Mouse (Mus musculus): ENCODE data around the gene Palld. TPM values are rescaled to one million over a fixed set of nuclear protein-coding genes. Genes with fewer than 3 reads are reported as not detected.

The Palld gene
- total and polyA plus RNA-seq, 3 experiments, result 0.87 to 7.1 (median 2.6) TPM

GRCm38 (mm10) chr8:61760190-61760578 lies 142.3 kb downstream of the Palld start:
- in situ Hi-C loops (cut with MboI; ENCODE audit: low pct_ligation_motif_present, low pct_unique_long_range_greater_than_20kb, low sequenced_read_pairs), result no loop called here
- no peak overlapping the region for H3K4me3 ChIP-seq (replicated peaks in 1 of 3; ENCODE audit: low read depth in 2 of 3, low read length in 2 of 3, poor library complexity in 1 of 3)
- no peaks in the 10 kb centered on the region for H3K4me1 ChIP-seq (ENCODE audit: control insufficient read depth in 1 of 2, insufficient read depth in 2 of 2)
- no peak overlapping the region for H3K9ac ChIP-seq (ENCODE audit: insufficient read depth, low read depth)
- TF ChIP-seq SIN3A (IDR thresholded peaks at IDR 0.05; ENCODE audit: low read length), result no peak
- no peak for TF ChIP-seq E2F4 (IDR thresholded peaks at IDR 0.05; ENCODE audit: insufficient replicate concordance, low read depth, low read length)
- TF ChIP-seq ZNF384 (IDR thresholded peaks at IDR 0.05; ENCODE audit: low read depth, low read length), result no peak
- no peak for TF ChIP-seq CHD1 (IDR thresholded peaks at IDR 0.05; ENCODE audit: low read depth, low read length)
- no peak for TF ChIP-seq BHLHE40 (IDR thresholded peaks at IDR 0.05; ENCODE audit: low read depth, low read length)
- TF ChIP-seq USF2 (conservative IDR thresholded peaks at IDR 0.05; ENCODE audit: low read depth, low read length), result no peak
- no peak for TF ChIP-seq MAFK (IDR thresholded peaks at IDR 0.05; ENCODE audit: insufficient replicate concordance, low read length)
- no peak for TF ChIP-seq MAX (IDR thresholded peaks at IDR 0.05; ENCODE audit: low read length)
- TF ChIP-seq TCF12 (IDR thresholded peaks at IDR 0.05; ENCODE audit: low read depth, low read length), result no peak
- no peak for TF ChIP-seq MAZ (IDR thresholded peaks at IDR 0.05; ENCODE audit: low read depth, low read length)
- TF ChIP-seq IRF4 (IDR thresholded peaks at IDR 0.05; ENCODE audit: low read depth, low read length), result no peak
- TF ChIP-seq ETS1 (conservative IDR thresholded peaks at IDR 0.05; ENCODE audit: low read depth, low read length), result no peak
- no peak for TF ChIP-seq RCOR1 (conservative IDR thresholded peaks at IDR 0.05; ENCODE audit: low read depth, low read length)
- no peak for TF ChIP-seq MXI1 (IDR thresholded peaks at IDR 0.05; ENCODE audit: low read depth, low read length)
- no peaks in the 10 kb centered on the region for H3K79me2 ChIP-seq (replicated peaks; ENCODE audit: control insufficient read depth, extremely low read depth, insufficient read depth, poor library complexity, severe bottlenecking)
- no peaks in the 10 kb centered on the region for H3K36me3 ChIP-seq (replicated peaks in 1 of 2; ENCODE audit: control insufficient read depth in 1 of 2, insufficient read depth in 1 of 2, low read length in 1 of 2)
- H3K27me3 ChIP-seq (replicated peaks), result no peaks in the 10 kb centered on the region
- dilution Hi-C loops (cut with MboI; ENCODE audit: extremely low pct_ligation_motif_present, extremely low pct_unique_long_range_greater_than_20kb, low sequenced_read_pairs), result no loop called here
- no peaks in the 10 kb centered on the region for H3K9me3 ChIP-seq (replicated peaks; ENCODE audit: low read length)
- no peak for DNase-seq (ENCODE audit: extremely low read depth)
- no peak overlapping the region for H3K27ac ChIP-seq (ENCODE audit: insufficient read depth, low read depth)
- no peak overlapping the region for H3K4me2 ChIP-seq (ENCODE audit: insufficient read depth, low read depth, poor library complexity, severe bottlenecking)

GRCm38 (mm10) chr8:61759327-61760189 lies 142.9 kb downstream of the Palld start:
- Histone ChIP-seq H3K79me2 (replicated peaks; ENCODE audit: control insufficient read depth, extremely low read depth, insufficient read depth, poor library complexity, severe bottlenecking) (no peaks in the 10 kb centered on the region), H3K36me3 (replicated peaks in 1 of 2; ENCODE audit: control insufficient read depth in 1 of 2, insufficient read depth in 1 of 2, low read length in 1 of 2) (no peaks in the 10 kb centered on the region), H3K4me3 (replicated peaks in 1 of 3; ENCODE audit: low read depth in 2 of 3, low read length in 2 of 3, poor library complexity in 1 of 3) (no peak overlapping the region), H3K4me1 (ENCODE audit: control insufficient read depth in 1 of 2, insufficient read depth in 2 of 2) (no peaks in the 10 kb centered on the region), H3K27me3 (replicated peaks) (no peaks in the 10 kb centered on the region), H3K4me2 (ENCODE audit: insufficient read depth, low read depth, poor library complexity, severe bottlenecking) (no peak overlapping the region), H3K27ac (ENCODE audit: insufficient read depth, low read depth) (no peak overlapping the region), H3K9ac (ENCODE audit: insufficient read depth, low read depth) (no peak overlapping the region), H3K9me3 (replicated peaks; ENCODE audit: low read length) (no peaks in the 10 kb centered on the region)
- in situ Hi-C loops (cut with MboI; ENCODE audit: low pct_ligation_motif_present, low pct_unique_long_range_greater_than_20kb, low sequenced_read_pairs) (no loop called here), dilution Hi-C loops (cut with MboI; ENCODE audit: extremely low pct_ligation_motif_present, extremely low pct_unique_long_range_greater_than_20kb, low sequenced_read_pairs) (no loop called here)
- no peak for DNase-seq (ENCODE audit: extremely low read depth)
- TF ChIP-seq TBP (conservative IDR thresholded peaks at IDR 0.05; ENCODE audit: low read depth, low read length), result no peak
- TF ChIP-seq ZMIZ1 (IDR thresholded peaks at IDR 0.05; ENCODE audit: low read depth, low read length), result no peak
- TF ChIP-seq NRF1 (IDR thresholded peaks at IDR 0.05; ENCODE audit: low read depth, low read length), result no peak
- TF ChIP-seq ZC3H11A (IDR thresholded peaks at IDR 0.05; ENCODE audit: low read depth, low read length), result no peak
- no peak for TF ChIP-seq POLR2AphosphoS2 (IDR thresholded peaks at IDR 0.05; ENCODE audit: low read depth, low read length)
- TF ChIP-seq HCFC1 (IDR thresholded peaks at IDR 0.05; ENCODE audit: low read depth, low read length), result no peak
